Mouse (Mus musculus) liver, adult 2 months (tissue): ENCODE data around the gene St7l.

Source experiments
- CTCF ChIP-seq: fragments of 200-500 bp; IDR thresholded peaks from 2 replicates; pipeline ENCODE4 v1.5.1; 2011; ENCODE audit warnings: low read depth, low read length, control low read depth
- POLR2A ChIP-seq: fragments of 200-500 bp; IDR thresholded peaks from 2 replicates; pipeline ENCODE4 v1.6.1; 2011; ENCODE audit warnings: low read length, control low read depth; ENCODE audit not compliant: insufficient read depth; ENCODE audit errors: extremely low read depth

GRCm38 (mm10) chr3:104864651-104865340, 991 bp downstream of the St7l start:
- TF ChIP-seq POLR2A: peak; percentile 72; the same call in 1 of the 2 replicates
- no peak for TF ChIP-seq CTCF
